Mouse (Mus musculus) c-Kit-positive CD71-positive TER-119-negative erythroid progenitor cells, embryonic 14.5 days (primary cell): ENCODE measurements around the gene Fam227b.

Experiments used
- DNase-seq: peaks from one replicate; pipeline ENCODE4 v3.0.0-alpha.2; 2013; ENCODE audit warnings: low read depth

Fam227b gene

DNA sequence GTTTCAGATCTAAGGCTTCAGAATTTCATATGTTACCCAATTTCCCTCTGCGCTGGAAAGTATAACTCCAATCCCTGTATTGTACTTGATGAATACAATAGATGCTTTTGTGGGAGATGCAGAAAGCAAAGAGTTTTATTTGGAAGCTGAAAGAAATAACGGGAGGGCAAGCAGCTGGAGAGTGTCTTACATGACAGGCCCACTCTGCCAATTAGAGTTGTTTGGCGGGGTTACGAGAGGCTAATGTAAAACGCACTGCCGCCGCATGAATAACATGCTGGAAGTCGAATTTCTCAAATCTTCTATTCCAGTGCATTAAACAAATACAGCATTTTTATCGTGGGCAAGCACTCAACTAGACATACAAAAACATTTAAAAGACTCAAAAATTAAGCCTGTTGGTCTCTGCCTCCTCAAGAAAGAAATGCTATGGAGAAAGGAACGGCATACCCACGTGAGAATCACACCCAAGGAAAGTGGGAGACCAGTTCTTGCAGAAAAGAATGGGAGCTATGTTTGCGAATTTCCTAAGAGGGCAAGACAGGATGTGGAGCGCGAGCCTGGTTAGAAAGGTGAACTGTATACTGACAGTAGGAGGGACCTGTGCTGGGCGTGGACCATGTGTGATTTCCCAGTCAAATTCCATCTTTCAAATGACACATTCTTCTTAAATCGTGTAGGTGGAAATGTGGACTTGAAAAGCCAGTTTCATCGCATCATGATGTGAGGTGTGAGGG, 90.6 kb downstream of the Fam227b start:
- no peak for DNase-seq

DNA sequence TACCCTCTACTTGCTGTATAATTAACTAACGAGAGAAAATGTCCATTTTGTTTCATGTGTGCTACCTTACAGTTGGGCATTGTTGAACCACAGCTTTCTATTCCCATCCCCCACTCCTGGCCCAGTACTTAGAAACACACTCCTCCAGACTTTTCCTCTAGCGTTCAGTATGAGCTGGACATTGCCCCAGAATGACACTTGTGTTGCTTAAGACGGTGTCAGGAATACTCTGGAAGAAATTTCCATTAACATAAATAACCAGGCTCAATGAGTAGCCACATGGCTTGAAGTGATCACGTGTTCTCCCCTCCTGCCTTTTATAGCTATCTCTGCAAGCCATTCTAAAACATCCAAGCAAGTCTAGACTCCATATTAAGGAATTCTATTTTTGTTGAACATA, 91.2 kb downstream of the Fam227b start:
- no peak for DNase-seq

DNA sequence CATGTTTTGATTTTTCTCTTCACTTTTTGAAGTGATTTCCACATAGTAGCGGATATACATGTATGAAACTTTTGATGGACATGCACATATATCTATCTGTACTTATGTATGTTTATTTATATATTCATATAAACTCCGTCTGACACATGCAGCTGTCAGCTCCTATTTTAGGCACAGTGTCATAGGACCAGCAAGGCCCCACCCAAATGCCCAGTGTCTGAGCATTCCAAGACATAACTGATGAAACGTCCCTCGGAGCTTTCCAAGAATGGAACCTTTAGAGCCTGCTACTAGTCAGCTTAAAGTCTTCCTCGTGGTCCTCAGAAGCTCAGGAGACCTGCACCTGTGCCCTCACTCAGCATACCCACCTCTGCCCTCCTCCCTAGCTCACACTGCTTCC, 98.1 kb downstream of the Fam227b start:
- no peak for DNase-seq

DNA sequence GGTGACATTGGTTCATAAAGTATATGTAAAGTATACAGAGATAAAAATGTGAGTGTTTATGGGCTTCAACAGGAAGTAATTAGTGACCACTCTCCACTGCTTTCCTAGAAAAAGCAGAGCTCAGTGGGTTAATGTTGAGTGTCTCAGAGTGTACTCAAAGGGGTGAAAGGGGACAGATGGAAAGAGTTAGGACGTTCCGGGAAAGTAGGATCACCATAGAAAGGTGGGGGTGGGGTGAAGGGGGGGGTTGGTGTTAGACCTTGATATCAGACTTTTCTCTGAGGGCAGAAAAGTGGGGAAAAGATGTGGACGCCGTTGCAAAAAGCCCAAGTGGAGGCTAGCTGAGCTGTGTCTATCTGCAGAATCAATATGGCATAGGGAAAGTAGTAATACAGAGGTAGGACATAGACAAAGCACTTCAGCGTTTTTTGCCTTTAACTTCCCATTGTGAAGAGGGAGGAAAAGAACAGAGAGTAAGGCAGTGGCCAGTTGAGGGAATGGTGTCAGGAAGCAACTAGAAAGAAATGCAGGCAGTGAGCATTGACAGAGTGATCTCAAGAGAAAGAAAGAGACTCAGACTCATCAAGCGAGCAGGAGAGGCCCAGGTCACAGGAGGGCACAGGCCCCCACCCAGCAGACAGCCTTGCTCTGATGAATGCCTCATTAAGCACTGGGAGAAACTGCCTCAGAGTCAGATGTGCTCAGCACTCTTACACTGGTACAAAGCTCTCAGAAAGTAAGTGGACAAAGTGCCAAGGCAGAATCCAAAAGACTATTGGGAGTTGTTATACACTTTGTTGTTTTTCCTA, 98.9 kb downstream of the Fam227b start:
- DNase-seq: no peak

GRCm38 (mm10) chr2:126045621-126046020, 106.2 kb downstream of the Fam227b start:
- no peak for DNase-seq

- no peak for DNase-seq
Observed at GRCm38 (mm10) chr2:126042674-126043073, 109.1 kb downstream of the Fam227b start.

- no peak for DNase-seq
Observed at GRCm38 (mm10) chr2:126041237-126041636, 110.6 kb downstream of the Fam227b start.

DNA sequence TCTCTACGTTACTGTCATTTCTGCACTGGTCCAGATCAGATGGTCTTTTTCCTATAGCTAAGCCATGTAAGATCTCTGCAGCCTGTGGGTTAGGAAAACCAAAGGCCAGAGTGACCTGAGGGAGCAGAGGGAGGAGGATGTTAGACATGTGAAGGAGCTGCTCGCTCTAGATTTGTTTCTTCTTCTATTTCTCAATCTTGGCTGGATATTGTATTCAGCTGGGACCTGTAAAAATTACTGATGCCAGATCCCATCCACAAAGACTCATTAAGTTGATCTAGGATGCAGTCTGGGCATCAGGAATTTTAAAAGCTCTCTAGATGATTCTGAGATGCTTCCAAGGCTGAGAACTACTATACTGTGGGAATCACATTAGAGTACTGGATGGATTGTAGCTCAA, 111.2 kb downstream of the Fam227b start:
- DNase-seq: no peak

DNA sequence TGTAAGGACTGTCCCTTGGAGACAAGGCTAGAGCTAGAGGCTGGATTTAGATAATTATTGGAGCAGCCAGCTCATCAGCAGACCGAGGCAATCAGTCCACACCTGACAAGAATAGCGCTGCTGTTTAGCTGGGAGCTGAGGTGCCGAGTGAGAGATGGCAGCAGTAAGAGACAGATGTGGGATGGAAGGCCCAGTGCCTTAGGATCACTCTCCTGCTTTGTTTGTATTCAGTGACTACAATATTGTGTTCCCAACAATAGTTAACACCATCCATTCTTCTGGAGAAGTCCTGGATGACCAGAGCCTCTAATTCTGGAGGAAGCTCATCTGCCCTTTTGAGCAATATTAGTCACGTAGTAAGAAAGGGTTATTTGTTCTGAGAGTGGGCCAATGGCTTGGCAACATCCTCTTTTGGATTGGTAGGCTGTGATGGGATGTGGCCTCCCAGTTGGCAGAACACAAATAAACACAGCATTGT, 112.4 kb downstream of the Fam227b start:
- no peak for DNase-seq

GRCm38 (mm10) chr2:126038221-126039000, 113.4 kb downstream of the Fam227b start:
- DNase-seq: no peak

GRCm38 (mm10) chr2:126036121-126036520, 115.7 kb downstream of the Fam227b start:
- no peak for DNase-seq

- no peak for DNase-seq
Observed at GRCm38 (mm10) chr2:126035013-126035770, 116.6 kb downstream of the Fam227b start.

DNA sequence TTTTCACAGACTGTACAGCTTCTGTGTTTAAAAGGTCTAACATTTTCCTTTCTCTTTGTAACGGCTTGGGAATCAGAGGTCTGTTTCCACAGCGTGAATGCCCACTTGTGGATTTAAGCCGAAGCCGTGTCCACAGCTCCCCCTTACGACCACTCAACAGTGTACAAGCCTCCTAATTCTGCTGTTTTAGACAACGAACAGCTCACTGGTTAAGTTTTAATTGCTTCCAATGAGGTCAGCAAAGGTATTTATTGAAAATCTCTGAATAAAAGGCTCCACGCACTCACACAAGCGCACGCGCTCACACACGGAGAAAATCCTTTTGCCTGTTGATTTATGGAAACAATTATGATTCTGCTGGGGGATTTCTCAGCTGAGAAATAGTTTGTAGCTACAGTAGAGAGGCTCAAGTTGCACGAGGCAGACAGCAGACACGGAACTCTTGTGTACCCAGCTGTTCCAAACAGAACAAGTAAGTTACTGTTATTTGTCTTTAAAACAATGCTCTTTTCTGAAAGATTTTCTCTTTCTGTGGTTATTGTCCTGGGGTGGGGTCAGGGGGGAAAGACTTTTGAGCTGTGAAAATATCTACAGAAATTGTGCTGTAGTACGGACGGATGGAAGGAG, 117.3 kb downstream of the Fam227b start, which contains the start of gene Fgf7:
TSS of gene Fgf7 (plus strand) at position 280 of the 627 bp plus-strand sequence.
- no peak for DNase-seq

GRCm38 (mm10) chr2:126033114-126033972, 118.5 kb downstream of the Fam227b start:
- no peak for DNase-seq

GRCm38 (mm10) chr2:126031186-126031900, 120.5 kb downstream of the Fam227b start:
- no peak for DNase-seq

DNA sequence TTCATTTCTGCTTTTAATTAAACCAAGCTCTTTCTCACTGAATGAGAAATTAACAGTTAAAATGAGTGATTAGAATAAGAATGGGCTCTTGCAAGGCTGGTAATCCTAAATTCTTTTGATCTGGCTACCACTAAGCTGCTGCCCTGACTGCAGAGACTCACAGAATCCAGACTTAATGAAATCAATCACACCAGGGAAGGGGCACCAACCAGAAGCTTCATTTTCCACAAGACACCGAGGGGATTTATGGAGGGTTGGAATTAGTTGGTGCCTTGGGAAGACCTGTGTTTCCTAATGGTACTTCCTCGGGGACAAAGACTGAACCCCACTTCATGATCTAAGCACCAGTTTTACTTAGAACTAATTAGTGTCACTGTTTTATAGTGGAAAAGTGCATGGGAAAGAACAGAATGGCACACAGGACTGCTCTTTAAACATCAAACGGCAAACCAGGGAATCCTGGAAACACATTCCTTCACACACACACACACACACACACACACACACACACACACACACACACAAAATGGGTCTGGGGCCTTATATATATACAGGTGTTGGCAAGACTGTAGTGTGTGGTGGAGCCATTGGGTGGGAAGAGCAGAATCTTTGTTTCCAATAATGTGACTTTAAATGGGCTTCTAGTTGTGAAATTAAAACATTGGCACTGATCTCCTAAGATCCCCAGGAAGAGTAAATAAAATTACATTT, 135.9 kb downstream of the Fam227b start:
- DNase-seq: no peak

- no peak for DNase-seq
Observed at GRCm38 (mm10) chr2:126014989-126015710, 136.7 kb downstream of the Fam227b start.

DNA sequence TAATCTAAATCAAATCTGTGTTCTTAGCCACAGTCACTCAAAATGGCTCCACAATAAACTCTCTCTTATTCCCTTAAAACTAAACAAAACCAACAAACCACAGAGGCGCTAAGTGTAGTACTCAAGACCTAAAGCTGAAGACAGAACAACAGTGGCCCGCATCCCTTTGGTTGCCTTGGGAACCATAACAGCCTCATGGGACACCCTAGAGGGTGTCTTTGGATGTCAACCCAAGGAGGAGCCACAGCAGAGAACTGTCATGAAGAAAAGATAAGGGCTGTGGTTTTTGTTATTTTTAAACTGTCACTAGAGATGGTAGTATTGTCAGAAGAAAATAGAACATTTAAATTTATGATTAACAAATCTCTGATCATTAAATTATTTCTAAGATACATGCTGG, 145.1 kb downstream of the Fam227b start:
- no peak for DNase-seq
